Mouse (Mus musculus): ENCODE measurements around the gene Tpm3-rs7. TPM values are rescaled to one million over a fixed set of nuclear protein-coding genes. Genes with fewer than 3 reads are reported as not detected.
"Not testable (repeated sequence)": the region's sequence is repeated elsewhere in the genome, so short reads cannot be mapped to it uniquely, and the experiment has no call there.

The Tpm3-rs7 gene
- 3.8 and 4.4 TPM in 2 replicates for polyA plus RNA-seq (2016; fragmentation: Nextera tagmentation; extraction: Ambion mirVana)

GRCm38 (mm10) chr14:113314499-113314898 lies at the start of gene Tpm3-rs7:
Gene Tpm3-rs7 (plus strand): TSS chr14:113314608.
- H3K36me3 ChIP-seq; H3K4me2 ChIP-seq; H3K4me1 ChIP-seq (replicated peaks); H3K27ac ChIP-seq (ENCODE audit: poor library complexity, severe bottlenecking); H3K9me3 ChIP-seq (replicated peaks); ATAC-seq (ENCODE audit: insufficient number of reproducible peaks, low FRiP score); H3K4me3 ChIP-seq; H3K27me3 ChIP-seq (replicated peaks); H3K9ac ChIP-seq: not testable (repeated sequence)
- WGBS = 86% methylated on average over 16 of the region's 16 CpGs

GRCm38 (mm10) chr14:113317023-113317422 lies 2.6 kb downstream of the Tpm3-rs7 start:
- no peaks in the 10 kb centered on the region for H3K4me1 ChIP-seq (replicated peaks)
- H3K27ac ChIP-seq (ENCODE audit: poor library complexity, severe bottlenecking) = no peak overlapping the region
- H3K9ac ChIP-seq = no peak overlapping the region
- WGBS = 71% methylated on average over 1 of the region's 1 CpGs
- H3K36me3 ChIP-seq = no peaks in the 10 kb centered on the region
- H3K27me3 ChIP-seq (replicated peaks) = no peaks in the 10 kb centered on the region
- no peaks in the 10 kb centered on the region for H3K9me3 ChIP-seq (replicated peaks)
- H3K4me3 ChIP-seq = no peak overlapping the region
- no peak overlapping the region for H3K4me2 ChIP-seq
- no peak for ATAC-seq (ENCODE audit: insufficient number of reproducible peaks, low FRiP score)

GRCm38 (mm10) chr14:113363361-113363760 lies 49.0 kb downstream of the Tpm3-rs7 start:
- no peak overlapping the region for H3K4me3 ChIP-seq
- H3K27me3 ChIP-seq (replicated peaks) = no peaks in the 10 kb centered on the region
- no peak for ATAC-seq (ENCODE audit: insufficient number of reproducible peaks, low FRiP score)
- no peak overlapping the region for H3K4me2 ChIP-seq
- peaks cover 5% of the 10 kb centered on the region for H3K9me3 ChIP-seq (replicated peaks)
- H3K36me3 ChIP-seq = no peaks in the 10 kb centered on the region
- H3K9ac ChIP-seq = no peak overlapping the region
- 54% methylated on average over 1 of the region's 1 CpGs for WGBS
- no peak overlapping the region for H3K27ac ChIP-seq (ENCODE audit: poor library complexity, severe bottlenecking)
- no peaks in the 10 kb centered on the region for H3K4me1 ChIP-seq (replicated peaks)
